Mouse (Mus musculus) common myeloid progenitor, adult 5-6 weeks (primary cell): ENCODE results near the gene Alk. TPM values are rescaled to one million over a fixed set of nuclear protein-coding genes. Genes with fewer than 3 reads are reported as not detected.

Experiments
- ATAC-seq: replicated peaks from 2 replicates; pipeline ENCODE4 v1.8.0; 2016; ENCODE audit warnings: low read depth, mild to moderate bottlenecking, moderate TSS enrichment, inconsistent platforms; ENCODE audit not compliant: poor library complexity, severe bottlenecking
- total RNA-seq: library from RNA; stranded (forward); fragments of 200-1000, 187-1606 nt; gene quantifications from 2 replicates; pipeline ENCODE4 v1.2.3, GENCODE M21; 2017

Alk gene
- total RNA-seq, 1 experiment from 2014 or later = not detected

- no peak for ATAC-seq
Observed at GRCm38 (mm10) chr17:72417451-72417850, 187.0 kb downstream of the Alk start.

DNA sequence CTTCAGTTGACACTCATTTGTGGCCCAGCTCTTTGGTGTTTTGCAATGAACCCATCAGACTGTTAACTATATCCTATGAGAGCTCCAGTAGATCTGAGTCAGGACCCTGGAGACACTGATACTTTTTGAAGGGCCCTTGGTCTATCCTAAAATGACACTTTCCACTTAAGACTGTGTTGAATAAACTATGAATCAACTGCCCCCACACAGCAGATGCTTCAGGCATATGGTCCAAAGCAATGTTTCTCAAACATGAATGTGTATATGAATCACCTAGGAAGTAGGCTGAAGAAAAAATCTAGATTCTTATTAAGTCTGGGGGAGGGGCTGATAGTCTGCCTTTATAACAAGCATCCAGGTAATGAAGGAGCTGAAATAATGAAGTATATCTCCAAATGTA, 189.8 kb downstream of the Alk start:
- ATAC-seq = no peak

DNA sequence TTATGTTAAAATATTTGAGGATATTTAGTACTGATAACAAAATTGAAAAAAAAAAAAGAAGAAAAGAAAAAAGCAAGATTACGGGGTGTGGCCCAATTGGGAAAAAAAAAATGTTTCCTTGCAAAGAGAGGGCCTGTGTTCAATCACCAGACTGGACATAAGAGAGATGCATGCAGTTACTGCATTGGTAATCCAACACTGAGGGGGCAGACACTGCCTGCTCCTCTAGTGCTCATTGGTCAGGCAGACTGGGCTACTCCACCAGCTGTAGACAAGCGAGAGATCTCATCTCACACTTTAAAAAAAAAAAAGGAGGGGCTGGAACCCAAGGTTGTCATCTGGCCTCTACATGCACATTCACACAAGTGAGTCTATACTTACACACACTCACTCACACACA, 199.6 kb downstream of the Alk start:
- ATAC-seq = no peak

DNA sequence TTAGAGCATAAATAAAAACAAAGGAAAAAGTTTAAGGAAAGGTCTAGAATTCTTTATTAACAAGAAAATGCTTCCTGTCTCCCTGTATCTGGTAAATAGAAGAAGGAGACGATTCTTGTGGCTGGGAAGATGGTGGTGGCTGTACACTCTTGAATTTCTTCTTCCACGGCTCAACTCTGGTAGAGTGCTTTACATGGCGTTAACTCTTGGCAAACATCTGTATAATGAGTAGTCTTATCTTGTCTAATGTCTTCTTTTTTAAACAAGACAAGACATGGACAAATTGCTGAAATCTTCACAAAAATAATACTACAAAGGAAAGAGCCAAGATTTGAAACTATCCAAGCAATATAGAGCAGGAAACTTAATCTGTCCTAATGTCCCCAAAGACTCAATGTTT, 202.6 kb downstream of the Alk start:
- no peak for ATAC-seq

GRCm38 (mm10) chr17:72401349-72401748, 203.1 kb downstream of the Alk start:
- no peak for ATAC-seq

DNA sequence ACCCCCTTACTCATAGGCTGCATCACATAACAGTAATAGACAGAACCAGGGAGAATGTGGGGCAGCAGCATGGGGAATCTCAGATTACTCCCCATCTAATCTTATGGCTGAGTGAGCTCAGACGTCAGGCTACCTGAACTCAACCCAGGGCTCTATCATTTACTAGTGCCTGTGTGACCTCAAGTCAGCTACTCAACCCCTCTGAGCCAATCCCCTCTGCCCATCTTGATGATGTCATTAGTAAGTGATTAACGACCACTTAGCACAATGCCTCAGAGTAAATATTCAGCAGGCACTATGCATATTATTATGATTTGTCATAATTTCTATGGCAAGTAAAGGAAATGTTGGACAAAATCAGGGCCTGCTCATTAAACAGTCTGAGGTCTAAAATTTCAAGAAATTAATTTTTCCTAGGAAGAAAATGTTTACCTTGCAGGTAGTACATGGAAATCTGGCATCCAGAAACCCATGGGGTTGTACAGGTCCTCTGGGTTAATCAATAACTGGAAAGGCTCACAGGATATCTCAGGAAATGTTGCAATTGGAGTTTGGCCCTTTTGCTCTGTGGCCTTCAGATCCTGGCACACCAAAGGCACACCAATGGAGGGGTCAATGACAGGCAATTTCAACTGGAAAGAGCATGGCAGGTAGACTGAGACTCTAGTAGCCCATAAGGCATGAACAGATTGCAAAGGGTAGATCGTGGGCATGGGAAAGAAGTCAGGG, 204.9 kb downstream of the Alk start:
- ATAC-seq = no peak

- no peak for ATAC-seq
Observed at GRCm38 (mm10) chr17:72395956-72396355, 208.5 kb downstream of the Alk start.

DNA sequence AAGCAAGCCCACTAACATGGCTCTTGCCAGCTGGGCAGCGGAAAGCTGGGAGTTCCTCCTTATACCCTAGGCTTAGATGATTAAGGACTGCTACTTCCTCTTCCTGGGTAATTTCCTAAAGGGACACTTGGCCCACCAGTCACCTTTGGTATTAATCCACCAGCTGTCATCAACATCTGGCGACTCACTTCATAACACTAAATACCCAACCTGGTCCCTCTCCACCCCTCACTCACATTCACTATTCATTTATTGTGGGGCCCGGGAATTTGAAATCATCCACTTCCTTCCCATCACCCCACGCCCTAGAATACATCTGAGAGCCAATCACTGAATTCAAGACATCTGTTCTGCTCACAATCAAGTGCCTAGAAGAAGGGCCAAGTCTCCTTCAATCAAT, 235.4 kb downstream of the Alk start:
- no peak for ATAC-seq

- ATAC-seq = no peak
Observed at GRCm38 (mm10) chr17:72362811-72363496, 241.5 kb downstream of the Alk start.

DNA sequence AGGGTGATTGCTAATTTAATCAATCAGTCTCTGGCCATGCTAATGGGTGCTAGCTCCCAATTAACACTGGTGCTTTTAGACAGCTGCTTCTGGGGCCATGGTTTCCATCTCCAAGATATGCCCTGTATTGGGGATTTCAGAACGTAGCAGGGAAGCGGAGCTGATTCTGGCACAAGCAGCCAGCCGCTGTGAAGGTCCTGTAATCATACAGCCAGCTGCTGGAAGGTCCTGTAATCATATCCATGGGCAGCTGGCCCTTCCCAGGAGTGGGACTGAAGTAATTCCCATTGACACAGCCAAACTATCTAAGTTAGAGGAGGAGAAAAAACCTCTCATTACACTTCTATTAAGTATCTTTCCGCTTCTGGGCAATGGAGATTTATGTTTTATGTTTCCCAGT, 242.5 kb downstream of the Alk start:
- no peak for ATAC-seq

DNA sequence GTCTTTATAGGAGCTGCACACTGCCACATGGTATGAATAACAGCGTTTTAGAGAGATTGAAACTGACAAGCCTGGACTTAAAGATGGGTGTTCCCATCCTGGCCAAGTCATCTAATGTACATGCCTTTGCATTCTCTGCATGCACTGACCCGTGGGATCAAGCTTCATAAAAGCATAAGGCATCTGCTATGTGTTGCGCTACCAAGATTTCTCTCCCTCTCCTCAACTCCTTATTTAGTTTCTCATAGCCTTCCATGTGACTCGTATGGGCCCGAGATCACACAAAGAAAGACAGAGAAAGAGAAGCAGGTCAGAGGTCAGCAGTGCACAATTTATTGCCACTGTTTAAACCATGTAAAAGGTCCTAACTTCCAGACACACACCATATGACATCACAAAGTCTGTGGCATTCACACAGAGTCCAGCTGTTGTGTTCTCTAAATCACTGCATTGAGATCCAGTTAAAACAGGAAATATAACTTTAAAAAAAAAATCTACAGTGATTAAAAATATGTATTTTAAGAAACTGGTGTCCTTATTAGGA, 247.6 kb downstream of the Alk start:
- ATAC-seq = no peak

DNA sequence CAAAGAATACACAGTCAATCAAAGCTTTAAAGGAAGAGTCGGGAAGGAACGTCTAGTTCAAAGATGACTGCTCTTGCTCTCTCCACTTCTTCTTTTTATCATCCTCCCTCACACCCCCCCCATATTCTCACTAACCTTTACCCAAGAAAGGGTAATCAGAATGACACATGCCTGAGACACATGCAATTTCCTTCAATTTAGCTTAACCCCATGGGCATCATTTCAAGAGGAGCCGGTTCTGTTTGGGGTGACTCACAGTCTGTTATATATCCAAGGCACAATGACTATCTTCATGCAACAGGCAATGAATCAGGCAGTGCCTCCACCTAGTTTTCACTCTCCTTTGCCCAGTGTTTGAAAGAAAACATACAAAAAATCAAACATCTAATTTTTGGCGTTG, 265.0 kb downstream of the Alk start:
- ATAC-seq = no peak

GRCm38 (mm10) chr17:72332909-72333308, 271.5 kb downstream of the Alk start:
- no peak for ATAC-seq

DNA sequence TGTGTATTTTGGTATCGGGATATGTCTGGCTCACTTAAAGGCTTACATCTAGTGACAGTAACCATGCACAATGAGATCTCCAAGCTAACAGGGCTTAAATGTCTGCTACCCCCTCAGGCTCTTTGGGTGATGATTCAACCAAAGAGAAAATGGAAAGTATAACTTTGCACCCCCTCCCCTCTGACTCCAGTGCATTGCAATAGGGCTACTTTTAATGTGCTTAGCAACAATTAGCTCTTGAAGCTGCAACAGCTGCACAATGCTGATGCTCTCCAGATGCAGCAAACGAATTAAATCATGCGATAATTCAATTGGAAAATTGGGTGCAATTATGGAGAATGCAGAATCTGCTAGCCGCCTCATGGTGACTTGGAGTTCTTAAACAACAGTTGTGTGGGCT, 278.5 kb downstream of the Alk start:
- no peak for ATAC-seq

- ATAC-seq = no peak
Observed at GRCm38 (mm10) chr17:72319576-72319975, 284.9 kb downstream of the Alk start.

DNA sequence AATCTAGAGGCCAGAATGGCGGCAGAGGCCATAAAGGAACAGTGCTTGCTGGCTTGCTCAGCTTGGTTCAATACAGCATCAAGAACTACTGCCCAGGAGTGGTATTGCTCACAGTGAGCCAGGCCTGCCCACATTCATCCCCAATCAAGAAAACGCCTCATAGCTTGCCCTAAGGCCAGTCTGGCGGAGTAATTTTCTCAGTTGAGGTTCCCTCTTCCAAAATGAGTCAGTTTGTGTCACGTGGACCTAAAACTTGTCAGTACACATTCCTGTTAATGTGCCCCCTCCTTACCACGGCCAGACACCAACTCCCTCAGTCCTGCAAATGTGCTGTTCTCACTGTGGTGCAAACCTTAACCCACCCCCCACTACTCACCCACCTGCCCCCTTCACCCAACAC, 304.8 kb downstream of the Alk start:
- no peak for ATAC-seq

GRCm38 (mm10) chr17:72296349-72296748, 308.1 kb downstream of the Alk start:
- no peak for ATAC-seq

DNA sequence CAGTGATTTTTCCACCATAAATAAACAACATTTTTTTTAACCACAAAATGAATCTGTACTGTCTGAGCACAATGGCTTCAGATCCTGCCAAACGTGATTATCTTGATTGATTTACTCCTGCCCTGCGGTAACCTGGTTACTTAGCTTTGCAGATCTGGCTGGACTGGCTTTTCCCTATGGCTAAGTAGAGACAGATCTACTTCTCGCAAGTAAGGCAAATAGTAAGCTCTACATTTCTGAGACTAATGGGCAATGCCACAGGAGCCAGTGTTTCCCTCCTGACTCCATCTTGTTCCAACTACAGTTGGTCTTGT, 311.2 kb downstream of the Alk start:
- ATAC-seq = no peak

- no peak for ATAC-seq
Observed at GRCm38 (mm10) chr17:72292444-72293266, 311.8 kb downstream of the Alk start.

DNA sequence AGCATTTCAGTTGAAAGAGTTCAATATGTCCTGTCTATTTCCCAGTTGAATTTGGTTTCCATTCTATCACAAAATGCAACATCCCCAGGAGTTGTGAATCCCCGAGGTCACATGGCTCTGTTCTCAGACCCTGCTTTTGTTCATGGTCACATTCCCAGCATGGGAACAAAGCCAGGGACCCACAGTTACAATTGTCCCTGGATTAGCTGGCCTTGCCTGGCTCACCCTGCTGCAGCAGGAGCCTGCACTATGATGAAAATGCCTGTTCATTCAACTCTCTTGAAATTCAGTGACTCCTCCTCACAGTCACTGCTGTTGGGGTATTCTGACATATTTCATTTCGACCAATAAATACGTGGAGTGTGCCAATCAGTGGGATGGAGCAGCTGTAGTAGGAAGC, 318.5 kb downstream of the Alk start:
- ATAC-seq = no peak

GRCm38 (mm10) chr17:72278296-72278695, 326.1 kb downstream of the Alk start:
- no peak for ATAC-seq
